Mouse (Mus musculus) kidney, postnatal 25 days (tissue): ENCODE measurements around the gene Vcp.
A peak's percentile ranks its signal among the peaks of the same experiment; 100 is the strongest.

ENCODE experiments used
- DNase-seq, 2 experiments: peaks; one replicate each; pipeline ENCODE4 v3.0.0; 2021; ENCODE audit warnings: mixed read lengths in 2 of 2

Gene Vcp

DNA sequence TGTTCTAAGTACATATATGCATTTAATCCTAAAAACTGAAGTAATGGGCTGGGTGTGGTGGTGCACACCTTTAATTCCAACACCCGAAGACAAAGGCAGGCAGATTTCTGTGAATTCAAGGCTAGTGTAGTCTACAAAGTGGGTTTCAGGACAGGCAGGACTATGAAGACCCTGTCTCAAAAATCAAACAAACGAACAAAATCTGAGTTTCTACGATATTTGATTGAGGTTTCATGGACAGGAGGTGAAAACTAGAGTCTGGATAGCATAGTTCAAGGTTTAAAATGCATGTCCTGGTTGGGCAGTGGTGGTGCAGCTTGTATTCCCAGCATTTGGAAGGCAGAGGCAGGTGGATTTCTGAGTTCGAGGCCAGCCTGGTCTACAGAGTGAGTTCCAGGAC is 31.0 kb downstream of the Vcp start, which contains the start of gene 1700022I11Rik:
Gene 1700022I11Rik (plus strand): TSS at position 301 of the 400 bp plus-strand sequence.
- no peak for DNase-seq

DNA sequence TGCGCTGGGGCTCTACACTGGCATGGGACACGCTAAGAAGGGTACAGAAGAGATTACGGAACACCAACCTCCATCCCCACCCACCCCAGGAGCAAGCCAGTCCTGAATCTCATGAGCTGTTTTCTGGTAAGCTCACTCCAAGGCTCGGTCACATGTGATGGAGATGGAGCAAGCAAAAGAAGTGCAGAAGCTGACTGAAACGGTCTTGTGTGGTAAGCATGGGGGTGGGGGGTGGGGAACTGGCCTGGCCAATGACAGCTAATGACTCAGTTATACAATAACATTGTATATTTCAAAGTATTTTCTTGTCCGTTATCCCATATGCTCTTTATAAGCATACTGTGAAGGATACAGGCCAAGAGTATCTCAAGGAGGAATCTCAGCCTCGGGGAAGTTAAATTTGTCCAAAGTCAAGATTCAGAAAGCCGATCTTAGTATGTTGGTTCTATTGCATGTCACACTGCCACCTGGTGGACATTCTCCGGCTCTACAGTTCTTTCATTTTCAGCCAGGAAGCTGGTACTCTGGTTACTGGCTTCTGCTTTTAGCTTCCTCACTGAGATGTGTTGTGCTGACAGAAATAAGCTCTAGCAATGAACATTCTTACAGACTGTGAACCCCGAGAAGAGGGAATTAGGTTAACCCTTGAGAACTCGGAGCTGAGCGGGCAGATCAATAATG is 35.1 kb downstream of the Vcp start:
- DNase-seq, result peak in 1 of 2 experiments; percentile 47

DNA sequence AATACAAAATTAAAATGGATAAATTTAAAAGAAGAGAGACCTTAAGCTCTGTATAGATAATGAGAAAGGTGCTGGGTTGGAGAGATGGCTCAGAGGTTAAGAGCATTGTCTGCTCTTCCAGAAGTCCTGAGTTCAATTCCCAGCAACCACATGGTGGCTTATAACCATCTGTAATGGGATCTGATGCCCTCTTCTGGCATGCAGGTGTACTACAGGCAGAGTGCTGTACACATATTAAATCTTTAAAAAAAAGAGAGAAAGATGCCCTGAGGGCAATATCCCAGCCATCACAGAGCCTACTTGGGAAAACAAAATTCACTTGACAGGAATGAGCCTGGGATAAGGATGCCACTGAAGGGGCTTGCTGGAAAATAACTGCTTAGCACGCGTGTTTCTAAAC is 36.8 kb downstream of the Vcp start:
- peak in 1 of 2 experiments; percentile 40 for DNase-seq

DNA sequence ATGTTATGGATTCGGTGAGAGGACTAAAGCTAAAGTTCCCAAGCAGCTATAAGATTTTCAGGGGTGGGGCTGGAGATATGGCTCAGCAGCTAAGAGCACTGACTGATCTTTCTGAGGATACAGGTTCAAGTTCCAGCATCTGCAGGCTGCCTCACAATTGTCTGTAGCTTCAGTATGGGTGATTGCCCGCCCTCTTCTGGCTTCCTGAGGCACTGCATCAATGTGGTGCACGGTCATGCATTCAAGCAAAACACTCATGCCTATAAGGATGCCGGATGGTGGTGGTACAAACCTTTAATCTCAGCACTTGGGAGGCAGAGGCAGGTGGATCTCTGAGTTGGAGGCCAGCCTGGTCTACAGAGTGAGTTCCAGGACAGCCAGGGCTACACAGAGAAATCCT is 38.7 kb downstream of the Vcp start:
- DNase-seq, result peak; percentile 70 to 77

DNA sequence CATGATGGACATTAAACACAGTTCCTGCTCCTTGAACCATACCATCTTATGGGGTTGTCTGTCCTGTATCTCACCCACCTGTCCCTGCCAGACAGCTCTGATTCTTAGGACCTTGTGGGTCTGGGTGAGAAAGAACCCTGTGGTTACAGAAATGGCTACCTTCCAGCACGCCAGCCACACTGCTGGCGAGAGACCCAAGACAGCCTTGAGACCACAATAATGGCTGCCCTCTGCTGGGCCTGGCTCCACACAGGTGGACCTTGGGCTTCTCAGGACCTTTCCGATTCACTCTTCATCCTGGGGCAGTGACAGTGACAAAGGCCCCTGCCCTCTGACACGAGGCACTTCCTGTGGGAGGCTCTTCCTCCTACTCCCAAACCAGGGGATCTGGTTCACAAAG is 40.9 kb downstream of the Vcp start:
- DNase-seq, result no peak

DNA sequence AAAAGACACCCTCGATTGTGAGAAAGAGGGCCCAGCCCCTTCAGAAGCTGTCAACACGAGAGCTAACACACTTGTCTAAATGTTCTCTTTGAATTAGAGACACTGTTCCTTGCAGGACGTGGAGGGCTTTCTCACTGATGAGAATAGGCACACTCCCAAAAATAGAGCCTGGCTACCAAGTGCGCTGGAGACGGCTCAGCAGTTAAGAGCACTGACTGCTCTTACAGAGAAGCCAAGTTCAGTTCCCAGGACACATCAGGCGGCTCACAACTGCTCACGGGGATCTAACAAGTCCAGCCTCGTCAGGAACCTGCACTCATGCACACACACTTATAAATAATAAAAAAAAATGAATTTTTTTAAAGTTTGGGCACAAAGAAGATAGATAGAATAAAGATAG is 41.4 kb downstream of the Vcp start:
- no peak for DNase-seq

DNA sequence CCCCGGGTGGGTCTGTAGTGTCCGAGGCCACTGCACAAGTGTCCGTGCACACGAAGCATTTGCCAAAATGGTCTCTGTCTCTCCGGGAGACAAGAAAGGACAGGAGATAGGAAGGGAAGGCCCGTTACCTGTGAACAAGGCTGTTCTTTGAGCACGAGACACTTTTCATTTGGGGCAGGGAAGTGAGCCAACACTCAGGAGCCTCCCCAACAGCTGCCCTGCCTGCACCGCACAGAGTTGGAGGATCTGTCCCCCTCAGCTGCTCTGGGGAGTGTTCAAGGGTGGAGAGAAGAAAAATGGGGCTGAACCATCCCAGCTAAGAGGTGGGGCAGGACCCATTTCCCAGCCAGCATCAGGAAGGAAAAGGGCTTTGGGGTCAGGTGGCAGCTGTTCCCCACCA is 42.3 kb downstream of the Vcp start:
- DNase-seq, result no peak

DNA sequence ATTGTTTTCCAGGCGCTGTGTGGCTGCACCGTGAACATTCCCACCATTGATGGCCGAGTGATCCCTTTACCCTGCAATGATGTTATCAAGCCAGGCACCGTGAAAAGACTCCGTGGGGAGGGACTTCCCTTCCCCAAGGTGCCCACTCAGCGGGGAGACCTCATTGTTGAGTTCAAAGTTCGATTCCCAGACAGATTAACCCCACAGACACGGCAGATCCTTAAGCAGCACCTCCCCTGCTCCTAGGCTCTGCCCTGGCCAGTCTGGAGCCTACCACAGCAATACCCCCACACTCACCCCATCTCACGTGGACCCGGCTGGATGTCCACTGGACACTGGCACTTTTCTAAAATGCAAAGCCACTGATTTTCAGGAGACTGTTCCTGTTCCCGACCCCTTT is 43.0 kb downstream of the Vcp start:
- peak; percentile 25 to 65 for DNase-seq

DNA sequence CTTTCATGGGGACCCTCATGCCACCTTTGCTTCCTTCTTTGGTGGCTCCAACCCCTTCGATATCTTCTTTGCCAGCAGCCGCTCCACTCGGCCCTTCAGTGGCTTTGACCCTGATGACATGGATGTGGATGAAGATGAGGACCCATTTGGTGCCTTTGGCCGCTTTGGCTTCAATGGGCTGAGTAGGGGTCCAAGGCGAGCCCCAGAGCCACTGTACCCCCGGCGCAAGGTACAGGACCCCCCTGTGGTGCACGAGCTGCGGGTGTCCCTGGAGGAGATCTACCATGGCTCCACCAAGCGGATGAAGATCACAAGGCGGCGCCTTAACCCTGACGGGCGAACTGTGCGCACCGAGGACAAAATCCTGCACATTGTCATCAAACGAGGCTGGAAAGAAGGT is 43.7 kb downstream of the Vcp start:
- DNase-seq, result no peak

DNA sequence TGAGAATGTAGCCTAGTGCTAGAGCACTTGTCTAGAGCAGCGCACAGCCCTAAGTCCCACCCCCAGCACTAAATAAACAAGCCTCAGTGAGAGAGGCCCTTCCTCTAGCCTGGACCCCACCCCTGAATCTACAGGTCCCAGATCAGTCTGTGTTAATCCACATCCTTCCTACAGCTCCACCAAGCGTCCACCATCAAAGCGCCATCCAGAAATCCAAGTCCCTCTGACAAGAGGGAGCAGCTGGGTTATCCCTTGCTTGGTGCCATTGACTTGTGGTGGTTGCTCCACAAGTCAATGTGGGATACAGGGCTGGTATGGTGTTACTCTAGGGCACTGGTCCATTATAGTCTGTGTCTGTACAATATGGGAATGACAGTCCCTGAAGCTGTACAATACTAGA is 45.1 kb downstream of the Vcp start:
- no peak for DNase-seq

DNA sequence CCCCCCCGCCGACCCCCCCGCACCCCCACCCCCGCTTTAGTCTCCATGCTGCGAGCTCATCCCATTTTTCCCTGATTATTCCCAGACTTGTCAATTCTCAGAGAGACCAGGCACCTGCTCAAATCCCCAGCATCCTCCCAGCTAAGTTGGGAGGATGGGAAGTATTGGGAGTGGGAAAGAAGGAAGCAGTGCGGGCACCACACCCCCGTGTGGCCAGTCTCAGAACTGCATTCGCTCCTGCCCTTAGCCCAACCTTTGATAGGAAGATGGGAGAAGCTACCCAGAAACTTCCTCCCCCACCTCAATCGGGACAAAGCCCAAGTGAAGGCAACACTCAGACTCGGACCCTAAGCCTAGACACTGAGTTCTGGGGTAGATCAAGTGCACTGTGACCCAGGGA is 46.0 kb downstream of the Vcp start:
- peak; percentile 73 to 82 for DNase-seq

DNA sequence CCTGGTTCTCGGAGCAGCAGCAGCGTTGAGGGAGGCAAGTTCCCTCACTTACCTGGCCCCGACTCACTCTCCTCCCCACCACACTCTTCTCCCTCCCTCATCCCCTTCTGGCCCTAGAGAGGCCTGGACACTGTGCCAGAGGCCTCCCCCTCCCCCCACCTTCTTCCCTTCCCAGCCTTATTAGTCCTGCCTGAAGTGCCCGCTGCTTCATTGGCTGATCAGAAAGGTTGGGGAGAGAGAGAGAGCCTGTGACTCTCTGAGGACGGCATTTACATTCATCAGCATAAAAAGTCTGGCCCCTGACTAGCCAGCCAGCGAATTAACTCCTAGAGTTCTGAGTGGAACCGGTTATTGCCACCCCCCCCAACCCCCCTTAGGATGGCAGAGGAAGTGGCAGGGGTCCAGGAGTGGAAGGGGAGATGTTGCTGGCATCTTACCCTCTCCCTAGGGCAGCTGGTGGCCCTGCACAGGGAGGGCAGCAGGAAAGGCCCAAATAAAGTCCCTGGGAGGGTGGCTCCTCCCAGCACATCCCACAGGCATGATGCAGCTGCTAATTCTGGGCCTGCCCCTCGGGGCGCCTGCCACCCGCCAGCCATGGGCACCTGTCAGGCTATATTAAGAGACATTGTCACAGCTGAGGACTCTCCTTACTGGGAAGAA is 46.7 kb downstream of the Vcp start:
- peak; percentile 28 to 64 for DNase-seq

DNA sequence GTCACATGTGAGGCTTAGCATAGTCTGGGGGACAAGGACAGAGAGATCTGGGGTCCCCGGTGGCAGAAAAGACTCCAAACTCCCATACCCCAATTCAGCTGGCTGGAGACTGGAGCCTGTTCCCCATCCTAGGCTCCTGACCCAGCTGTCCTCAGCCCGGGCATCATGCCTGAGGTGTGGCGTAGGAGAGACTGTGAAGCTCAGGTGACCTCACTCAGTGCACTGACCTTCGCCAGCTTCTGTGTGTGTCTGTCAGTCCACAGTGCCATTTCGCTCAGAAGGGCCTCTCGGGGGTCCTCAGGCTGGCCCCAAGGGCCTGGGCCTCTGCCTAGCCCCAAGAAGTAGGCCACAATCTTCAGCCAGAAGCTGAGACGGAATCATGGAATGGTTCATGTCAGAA is 47.7 kb downstream of the Vcp start:
- no peak for DNase-seq

DNA sequence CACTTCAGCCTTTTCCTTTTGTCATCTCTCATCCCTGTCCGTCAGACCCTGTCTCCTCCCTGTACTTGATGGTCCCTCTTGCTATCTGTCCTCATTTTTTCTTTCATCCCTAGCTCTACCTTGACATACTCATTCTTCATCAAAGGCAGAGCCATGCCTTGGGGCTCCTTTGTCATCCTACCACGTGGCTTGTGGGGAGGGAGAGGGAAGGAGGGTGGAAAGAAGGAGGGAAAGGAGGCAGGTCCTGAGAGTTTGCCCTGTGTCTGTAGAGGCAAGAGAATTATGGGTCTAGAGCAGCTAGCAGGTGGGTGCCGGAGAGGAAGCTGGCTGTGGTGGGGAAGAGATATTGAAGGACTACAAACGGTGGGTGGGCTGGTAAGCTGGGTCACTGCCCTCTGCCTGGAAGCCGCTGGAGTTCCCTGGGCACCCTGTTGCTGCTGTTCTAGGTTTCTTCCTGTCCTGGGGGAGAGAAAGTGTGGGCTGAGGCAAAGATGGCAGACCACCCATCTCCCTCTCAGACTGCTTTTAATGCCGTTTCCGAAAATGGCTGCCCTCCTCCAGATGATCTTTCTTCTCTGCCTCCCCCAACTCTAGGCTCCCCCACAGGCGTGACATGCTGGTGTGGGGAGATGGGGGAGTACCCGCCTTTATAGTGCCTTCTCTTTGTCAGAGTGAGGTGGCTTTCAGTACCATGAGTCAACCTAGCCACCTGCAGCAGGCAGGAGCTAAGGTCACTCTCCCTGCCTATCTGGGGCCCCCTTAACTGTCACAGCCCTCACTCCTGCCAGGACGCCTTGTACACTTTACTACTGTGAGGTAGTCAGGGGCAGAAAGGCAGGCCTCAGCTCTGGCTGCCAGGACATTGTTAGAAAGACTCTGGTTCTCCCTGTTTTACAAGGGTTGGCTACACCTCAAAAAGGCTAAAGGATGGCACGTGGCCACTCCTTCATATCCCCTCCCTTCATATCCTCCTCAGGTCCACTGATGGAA is 48.8 kb downstream of the Vcp start:
- DNase-seq, result no peak

DNA sequence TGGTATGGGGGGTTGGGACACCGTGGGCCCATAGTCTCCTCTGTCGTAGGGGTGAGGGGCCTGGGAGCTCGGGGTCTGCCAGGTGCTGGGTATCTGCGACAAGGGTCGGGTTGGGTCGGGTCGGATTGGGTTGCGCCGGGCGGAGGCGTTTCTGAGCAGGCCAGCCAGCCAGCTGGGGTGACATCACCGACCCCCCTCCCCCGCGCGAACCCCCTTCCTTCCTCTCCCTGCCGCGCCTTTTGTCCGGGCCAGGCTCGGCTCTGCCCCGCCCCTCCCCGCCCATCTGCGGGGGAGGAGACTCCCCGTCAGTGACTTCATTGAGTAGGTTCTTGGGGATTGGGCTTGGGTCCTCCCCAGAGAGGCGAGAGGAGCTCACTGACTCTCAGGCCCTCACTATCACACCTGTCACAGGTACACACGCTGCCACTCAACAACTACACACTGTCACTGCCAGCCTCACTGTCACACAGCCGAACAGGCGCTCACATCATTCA is 50.2 kb downstream of the Vcp start:
- peak; percentile 85 to 94 for DNase-seq

DNA sequence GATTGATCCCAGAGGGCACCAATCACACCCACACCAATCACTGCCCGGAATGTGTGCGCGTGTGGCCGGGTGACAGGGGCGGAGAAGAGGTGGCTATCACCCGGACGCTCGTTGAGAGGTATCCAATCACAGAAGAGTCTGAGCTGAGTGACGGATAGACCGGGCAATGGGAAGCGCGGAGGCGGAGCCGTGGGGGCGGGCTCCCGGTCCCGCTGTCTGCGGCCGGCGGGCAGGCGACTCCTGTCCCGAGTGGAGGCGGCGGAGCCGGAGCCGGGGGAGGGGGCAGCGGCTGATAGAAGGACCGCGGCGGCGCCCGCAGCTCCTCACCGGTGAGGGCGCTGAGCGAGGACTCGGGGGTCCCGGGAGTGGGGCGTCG is 50.6 kb downstream of the Vcp start, which contains the start of gene Dnajb5:
Gene Dnajb5 (plus strand): TSS at position 139 of the 376 bp plus-strand sequence.
- DNase-seq, result peak; percentile 96 to 99

DNA sequence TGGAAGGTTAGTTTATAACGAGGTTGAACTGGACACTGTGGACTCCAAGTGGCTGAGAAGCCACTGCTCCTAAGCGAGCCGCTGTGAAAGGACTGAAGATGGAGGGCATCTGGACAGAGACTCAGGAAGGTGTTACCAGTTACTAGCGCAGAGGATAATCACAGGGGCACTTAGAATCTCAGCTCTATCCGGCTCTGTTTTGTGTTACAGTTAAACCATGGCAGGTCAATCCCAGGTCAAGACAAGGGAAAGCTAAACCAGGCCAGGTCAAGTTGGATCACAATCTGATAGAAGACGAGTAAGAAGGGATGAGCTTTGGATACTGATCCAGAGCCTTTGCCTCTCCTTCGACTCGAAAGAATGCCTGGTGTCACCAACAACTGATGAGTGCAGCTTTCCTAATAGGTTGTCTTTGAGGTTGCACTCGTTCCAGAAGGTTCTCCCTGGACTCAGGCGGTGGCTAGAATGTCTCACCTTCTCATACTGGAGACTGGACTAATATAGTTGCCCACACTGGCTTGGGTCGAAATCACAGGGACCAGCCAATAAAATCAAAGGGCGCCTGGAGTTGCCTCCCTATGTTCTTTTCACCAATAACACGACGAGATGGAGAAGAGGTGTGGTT is 51.1 kb downstream of the Vcp start:
- DNase-seq, result no peak

DNA sequence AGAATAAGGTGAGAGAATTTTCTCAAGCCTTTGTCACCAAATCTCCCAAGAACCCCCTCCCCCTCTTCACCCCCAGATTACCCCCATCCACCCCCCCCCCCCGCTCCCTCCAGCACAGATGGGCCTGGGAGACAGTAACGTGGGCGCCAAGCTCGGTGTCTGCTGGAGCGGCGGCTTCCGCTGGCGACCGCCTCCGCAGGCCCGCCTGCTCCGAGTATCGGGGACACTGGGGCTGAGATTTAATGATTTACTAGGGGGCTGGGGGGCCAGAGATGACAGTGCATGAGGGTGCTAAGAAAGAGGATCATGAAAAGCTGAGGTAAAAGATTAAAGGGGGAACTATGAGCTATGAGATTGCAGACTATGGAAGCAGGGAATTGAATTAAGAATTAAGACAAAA is 51.8 kb downstream of the Vcp start:
- DNase-seq, result no peak

DNA sequence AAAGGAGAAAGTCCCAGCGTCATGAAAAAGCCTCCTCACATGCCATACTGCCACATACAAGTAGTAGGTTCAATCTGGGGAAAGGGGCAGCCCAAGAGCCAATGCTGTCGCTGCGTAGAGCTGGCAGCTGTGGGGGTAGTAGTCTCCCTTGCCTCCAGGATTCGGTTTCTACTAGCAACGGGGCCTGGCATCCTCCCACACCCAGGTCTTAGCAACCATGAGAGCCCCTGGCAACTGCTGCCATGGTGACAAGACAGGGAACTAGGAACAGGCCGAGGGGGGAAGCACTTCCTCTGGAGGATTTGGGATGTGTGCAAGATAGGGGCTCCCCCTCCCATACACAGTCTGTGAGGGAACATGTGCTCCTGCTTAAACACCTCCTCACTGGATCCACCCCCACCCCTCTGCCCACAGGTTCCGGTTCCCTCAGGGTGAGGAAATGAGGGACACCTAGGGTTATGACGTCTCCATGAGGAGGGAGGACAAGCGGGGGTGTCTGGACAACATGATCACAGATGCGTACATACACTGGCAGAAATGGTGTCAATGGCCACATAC is 53.5 kb downstream of the Vcp start:
- DNase-seq, result no peak

DNA sequence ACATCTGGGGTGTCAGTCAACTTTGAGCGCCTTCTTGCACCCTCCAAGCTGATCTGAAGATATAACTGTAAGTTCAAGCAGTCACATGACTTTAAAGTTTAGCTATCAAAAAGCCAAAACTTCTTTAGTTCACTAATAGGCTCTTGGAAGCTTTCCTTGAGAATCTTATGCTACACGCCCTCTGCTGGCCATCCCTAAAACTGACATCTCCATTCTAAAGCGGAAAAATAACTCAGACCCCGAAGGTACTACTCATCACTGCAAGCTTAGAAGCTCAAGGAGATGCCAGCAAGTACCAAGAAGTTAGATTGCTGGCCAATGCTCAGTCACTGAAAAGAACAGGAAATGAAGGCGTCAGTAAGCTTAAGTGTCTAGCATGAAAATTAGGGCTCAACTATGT is 54.4 kb downstream of the Vcp start:
- peak in 1 of 2 experiments; percentile 78 for DNase-seq

DNA sequence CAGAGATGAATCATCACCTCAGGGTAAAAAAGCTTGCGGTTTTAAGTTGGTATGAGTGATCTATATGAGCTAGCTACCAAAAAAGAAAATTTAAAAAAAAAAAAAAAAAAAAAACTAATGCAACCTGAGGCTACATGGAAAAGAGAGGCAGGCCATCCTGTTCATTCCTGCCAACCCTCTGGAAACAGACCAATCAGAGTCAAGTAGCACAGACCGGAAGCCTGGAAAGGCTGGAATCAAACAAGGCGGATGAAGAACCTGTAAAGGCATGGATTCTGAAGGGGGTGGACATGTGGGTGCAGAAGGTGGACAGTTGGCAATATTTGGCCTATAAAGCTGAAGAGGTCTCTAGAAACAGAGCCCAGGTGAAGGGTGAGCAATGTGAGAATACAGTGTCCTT is 54.9 kb downstream of the Vcp start:
- no peak for DNase-seq

DNA sequence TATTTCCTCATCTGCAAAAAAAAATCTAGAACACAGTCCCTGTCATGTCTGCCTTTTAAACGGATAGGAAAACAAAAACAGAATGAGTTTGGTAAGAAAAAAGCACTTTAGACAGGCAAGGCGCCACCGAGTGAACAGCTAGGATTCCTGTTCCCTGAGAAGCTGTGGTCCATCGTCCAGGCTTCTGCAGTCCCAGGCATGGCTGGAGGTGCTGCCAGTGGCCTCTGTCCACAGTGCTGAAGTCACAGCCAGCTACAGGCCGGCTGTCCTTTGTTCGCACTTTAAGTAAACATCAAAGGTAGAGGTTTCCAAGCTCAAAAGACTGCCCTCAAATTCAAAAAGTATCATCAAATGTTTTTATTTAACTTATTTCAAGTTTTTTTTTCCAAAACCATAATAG is 55.3 kb downstream of the Vcp start:
- DNase-seq, result peak; percentile 38 to 55
